Mouse (Mus musculus) heart, adult 11 months (tissue): Measurements from ENCODE around the gene Rprd1b.

Experiments
- DNase-seq: peaks from one replicate; pipeline ENCODE4 v3.0.0; 2022

Gene Rprd1b

GRCm38 (mm10) chr2:158127872-158128271 lies 99.6 kb downstream of the Rprd1b start:
- DNase-seq, result peak; percentile 96

GRCm38 (mm10) chr2:158128461-158129130 lies 100.3 kb downstream of the Rprd1b start:
- peak; percentile 90 for DNase-seq

- DNase-seq, result peak; percentile 92
Measured at GRCm38 (mm10) chr2:158129291-158130002, 101.2 kb downstream of the Rprd1b start.

GRCm38 (mm10) chr2:158130391-158130986 lies 102.2 kb downstream of the Rprd1b start:
- peak; percentile 98 for DNase-seq

- peak; percentile 91 for DNase-seq
Measured at GRCm38 (mm10) chr2:158131197-158131835, 103.0 kb downstream of the Rprd1b start.

- peak; percentile 93 for DNase-seq
Measured at GRCm38 (mm10) chr2:158132320-158132719, 104.0 kb downstream of the Rprd1b start.

- DNase-seq, result peak; percentile 94
Measured at GRCm38 (mm10) chr2:158133050-158133449, 104.8 kb downstream of the Rprd1b start.

- DNase-seq, result peak; percentile 98
Measured at GRCm38 (mm10) chr2:158136205-158136604, 107.9 kb downstream of the Rprd1b start.

- peak; percentile 94 for DNase-seq
Measured at GRCm38 (mm10) chr2:158137771-158138170, 109.5 kb downstream of the Rprd1b start.

GRCm38 (mm10) chr2:158138778-158139177 lies 110.5 kb downstream of the Rprd1b start:
- DNase-seq, result peak; percentile 91

- DNase-seq, result peak; percentile 99
Measured at GRCm38 (mm10) chr2:158139628-158140027, 111.3 kb downstream of the Rprd1b start.

GRCm38 (mm10) chr2:158140664-158141063 lies 112.4 kb downstream of the Rprd1b start:
- peak; percentile 96 for DNase-seq

GRCm38 (mm10) chr2:158141271-158141670 lies 113.0 kb downstream of the Rprd1b start:
- DNase-seq, result peak; percentile 98

- peak; percentile 99 for DNase-seq
Measured at GRCm38 (mm10) chr2:158141690-158142440, 113.6 kb downstream of the Rprd1b start.

- DNase-seq, result peak; percentile 92
Measured at GRCm38 (mm10) chr2:158142981-158143380, 114.7 kb downstream of the Rprd1b start.

GRCm38 (mm10) chr2:158143816-158144215 lies 115.5 kb downstream of the Rprd1b start:
- DNase-seq, result no peak

- DNase-seq, result no peak
Measured at GRCm38 (mm10) chr2:158144263-158144662, 116.0 kb downstream of the Rprd1b start.

GRCm38 (mm10) chr2:158144750-158145527 lies 116.6 kb downstream of the Rprd1b start:
- peak; percentile 90 for DNase-seq

- DNase-seq, result peak; percentile 95
Measured at GRCm38 (mm10) chr2:158145528-158146065, 117.3 kb downstream of the Rprd1b start.

GRCm38 (mm10) chr2:158146223-158146622 lies 117.9 kb downstream of the Rprd1b start, which contains the start of gene Tgm2:
TSS of gene Tgm2 (minus strand) at chr2:158146436.
- DNase-seq, result peak; percentile 99

GRCm38 (mm10) chr2:158146971-158147370 lies 118.7 kb downstream of the Rprd1b start:
- DNase-seq, result peak; percentile 95
